Comparison of ENCODE assay signal across 18 mouse cellular contexts in genomic region chr12:107132501-107132900, GRCm38 (mm10).
"Had no signal": no experiment of that assay in that cellular context is flagged by ENCODE, and none has a peak within 500 bp of the region (broad histone marks: within the 10 kb centered on the region; RNA-seq: fewer than 3 reads in every experiment).

No protein-coding gene starts in this region.

- ATAC-seq: liver, postnatal 0 days; lung, postnatal 0 days; midbrain, embryonic 13.5 days had no signal

- H3K4me2 ChIP-seq: limb, embryonic 12.5 days; limb, embryonic 15.5 days; liver, embryonic 11.5 days; lung, embryonic 14.5 days; midbrain, embryonic 13.5 days had no signal

- H3K27me3 ChIP-seq: limb, embryonic 12.5 days; limb, embryonic 15.5 days; midbrain, embryonic 13.5 days had no signal

- DNase-seq: kidney, adult 2 months; kidney, postnatal 25 days; layer of hippocampus, adult 9-11 months; layer of hippocampus, postnatal 36 days; left cerebral cortex, postnatal 4 days; liver, postnatal 0 days; lung, embryonic 14.5 days; thymus, adult 18-20 months had no signal

- H3K9ac ChIP-seq: limb, embryonic 12.5 days; limb, embryonic 15.5 days; liver, embryonic 14.5 days; liver, postnatal 0 days; lung, embryonic 14.5 days; midbrain, embryonic 13.5 days had no signal

- H3K9me3 ChIP-seq: limb, embryonic 12.5 days; limb, embryonic 15.5 days; midbrain, embryonic 13.5 days had no signal

- H3K4me3 ChIP-seq: layer of hippocampus, adult 2 months; left cerebral cortex, adult 2 months; limb, embryonic 12.5 days; limb, embryonic 15.5 days; midbrain, embryonic 13.5 days had no signal

- H3K36me3 ChIP-seq: limb, embryonic 12.5 days; limb, embryonic 15.5 days; midbrain, embryonic 13.5 days had no signal

- H3K27ac ChIP-seq: kidney, postnatal 0 days; layer of hippocampus, adult 2 months; left cerebral cortex, adult 2 months; limb, embryonic 12.5 days; limb, embryonic 15.5 days; liver, embryonic 14.5 days; macrophage; midbrain, embryonic 13.5 days had no signal

- H3K4me1 ChIP-seq: limb, embryonic 12.5 days; limb, embryonic 15.5 days had no signal
